14 mouse cellular contexts compared by ENCODE assay signal in genomic region chr5:148272065-148272464, GRCm38 (mm10).
DNase-seq lines count a peak whose midpoint lies in the region; ATAC-seq and TF ChIP-seq lines count a peak whose summit lies in the region.
"Had no signal": no experiment of that assay in that cellular context is flagged by ENCODE, and none has a peak within 500 bp of the region (broad histone marks: within the 10 kb centered on the region; RNA-seq: fewer than 3 reads in every experiment).

No protein-coding gene starts in this region.

- TF ChIP-seq CTCF in heart, postnatal 0 days (IDR thresholded peaks at IDR 0.05; ENCODE audit: low read depth), result no peak

- no peak overlapping the region for H3ac ChIP-seq in myocyte (ENCODE audit: control insufficient read depth, insufficient read length)

- DNase-seq in embryonic facial prominence, embryonic 11.5 days (ENCODE audit: low spot score), result peak; percentile 26
- no peak for DNase-seq in embryonic facial prominence, embryonic 10.5 days (ENCODE audit: low spot score)
- peak; percentile 98 for DNase-seq in heart, adult 11 months
- peak; percentile 95 for DNase-seq in heart, postnatal 0 days (ENCODE audit: low spot score)
- no peak for DNase-seq in liver
- no peak for DNase-seq in gastrocnemius, postnatal 4 days (ENCODE audit: low spot score in 2 of 2)
- DNase-seq: liver, embryonic 13.5 days; spleen, adult 18-20 months; thymus, postnatal 14 days had no signal

- ATAC-seq in embryonic facial prominence, embryonic 11.5 days (replicated peaks; ENCODE audit: insufficient number of reproducible peaks, low FRiP score, low TSS enrichment, low read depth), result no peak
- peak; percentile 95 for ATAC-seq in heart, postnatal 0 days (ENCODE audit: insufficient read depth, low read depth)
- no peak for ATAC-seq in activated CD4-positive, CD25-positive, alpha-beta regulatory T cell, adult 4 months
- ATAC-seq: hindbrain, embryonic 16.5 days had no signal

- H3K79me2 ChIP-seq in myocyte (ENCODE audit: control insufficient read depth, insufficient read depth), result no peaks in the 10 kb centered on the region

- TF ChIP-seq POLR2A in myocyte (IDR thresholded peaks at IDR 0.05; ENCODE audit: insufficient read length, low read depth), result no peak

- no peaks in the 10 kb centered on the region for H3K27me3 ChIP-seq in embryonic facial prominence, embryonic 11.5 days (ENCODE audit: control insufficient read depth, insufficient read depth, low read length)
- no peaks in the 10 kb centered on the region for H3K27me3 ChIP-seq in embryonic facial prominence, embryonic 10.5 days (replicated peaks; ENCODE audit: low read depth, poor library complexity, severe bottlenecking)
- no peaks in the 10 kb centered on the region for H3K27me3 ChIP-seq in heart, postnatal 0 days (ENCODE audit: control insufficient read depth, insufficient read depth, low read length)
- H3K27me3 ChIP-seq in myocyte (ENCODE audit: control insufficient read depth, insufficient read depth, insufficient read length), result no peaks in the 10 kb centered on the region
- H3K27me3 ChIP-seq: forebrain, embryonic 12.5 days; liver, embryonic 13.5 days had no signal

- no peak overlapping the region for H3K4me3 ChIP-seq in embryonic facial prominence, embryonic 11.5 days (ENCODE audit: low read depth, low read length)
- H3K4me3 ChIP-seq in embryonic facial prominence, embryonic 10.5 days, result no peak overlapping the region
- no peak overlapping the region for H3K4me3 ChIP-seq in heart, postnatal 0 days (ENCODE audit: low read depth, low read length)
- no peak overlapping the region for H3K4me3 ChIP-seq in myocyte
- H3K4me3 ChIP-seq: forebrain, embryonic 12.5 days; liver, embryonic 13.5 days had no signal

- H3K9me3 ChIP-seq in embryonic facial prominence, embryonic 11.5 days (replicated peaks; ENCODE audit: control insufficient read depth, low read length), result no peaks in the 10 kb centered on the region
- H3K9me3 ChIP-seq in embryonic facial prominence, embryonic 10.5 days, result no peaks in the 10 kb centered on the region
- H3K9me3 ChIP-seq in heart, postnatal 0 days (replicated peaks; ENCODE audit: control insufficient read depth, low read length), result no peaks in the 10 kb centered on the region
- H3K9me3 ChIP-seq: forebrain, embryonic 12.5 days; liver, embryonic 13.5 days had no signal

- H3K27ac ChIP-seq in embryonic facial prominence, embryonic 11.5 days (replicated peaks; ENCODE audit: low read depth, low read length), result no peak overlapping the region
- H3K27ac ChIP-seq in embryonic facial prominence, embryonic 10.5 days (replicated peaks), result no peak overlapping the region
- peak overlapping the region; percentile 98 for H3K27ac ChIP-seq in heart, postnatal 0 days (ENCODE audit: low read depth)
- H3K27ac ChIP-seq: forebrain, embryonic 12.5 days; liver, embryonic 13.5 days had no signal

- no peaks in the 10 kb centered on the region for H3K36me3 ChIP-seq in embryonic facial prominence, embryonic 11.5 days (replicated peaks; ENCODE audit: control insufficient read depth, insufficient read depth, low read depth, low read length)
- no peaks in the 10 kb centered on the region for H3K36me3 ChIP-seq in embryonic facial prominence, embryonic 10.5 days (replicated peaks)
- peaks cover 7% of the 10 kb centered on the region; the same call in 1 of the 2 replicates for H3K36me3 ChIP-seq in heart, postnatal 0 days (replicated peaks; ENCODE audit: control insufficient read depth, insufficient read depth, low read length)
- H3K36me3 ChIP-seq in myocyte (ENCODE audit: control insufficient read depth, insufficient read depth), result no peaks in the 10 kb centered on the region
- H3K36me3 ChIP-seq: forebrain, embryonic 12.5 days; G1E; liver, embryonic 13.5 days had no signal

- H3K4me1 ChIP-seq in embryonic facial prominence, embryonic 11.5 days (ENCODE audit: control insufficient read depth, insufficient read depth, low read length), result no peaks in the 10 kb centered on the region; the same call in 1 of the 2 replicates
- no peaks in the 10 kb centered on the region for H3K4me1 ChIP-seq in embryonic facial prominence, embryonic 10.5 days
- peaks cover 28% of the 10 kb centered on the region for H3K4me1 ChIP-seq in heart, postnatal 0 days (ENCODE audit: control insufficient read depth, insufficient read depth)
- H3K4me1 ChIP-seq: forebrain, embryonic 12.5 days; liver, embryonic 13.5 days had no signal

- H3K9ac ChIP-seq in embryonic facial prominence, embryonic 11.5 days (replicated peaks; ENCODE audit: low read length), result no peak overlapping the region
- no peak overlapping the region for H3K9ac ChIP-seq in heart, postnatal 0 days (replicated peaks; ENCODE audit: low read depth, low read length)
- H3K9ac ChIP-seq: forebrain, embryonic 12.5 days; liver, embryonic 13.5 days had no signal

- TF ChIP-seq EP300 in heart, postnatal 0 days (IDR thresholded peaks at IDR 0.05; ENCODE audit: low read depth), result peak; percentile 100

- H3K4me2 ChIP-seq in embryonic facial prominence, embryonic 11.5 days (ENCODE audit: low read depth, low read length), result no peak overlapping the region
- peak overlapping the region; percentile 15; the same call in 1 of the 2 replicates for H3K4me2 ChIP-seq in heart, postnatal 0 days (ENCODE audit: low read depth, low read length)
- peak overlapping the region; percentile 32 for H3K4me2 ChIP-seq in myocyte (ENCODE audit: low read depth)
- H3K4me2 ChIP-seq: forebrain, embryonic 12.5 days; liver, embryonic 13.5 days had no signal

- WGBS in embryonic facial prominence, embryonic 11.5 days, result 72% methylated on average over 6 of the region's 6 CpGs
- 87% methylated on average over 6 of the region's 6 CpGs for WGBS in embryonic facial prominence, embryonic 10.5 days
- WGBS in heart, postnatal 0 days, result 19% methylated on average over 6 of the region's 6 CpGs

TF ChIP-seq in myocyte, 11 proteins besides CTCF, POLR2A, EP300 and RAD21:
- peak in 1 of 3 experiments; percentile 3 for TF ChIP-seq MYOG (IDR thresholded peaks at IDR 0.05; ENCODE audit: control insufficient read depth in 1 of 3, insufficient read depth in 1 of 3, insufficient read length in 2 of 3, low read depth in 2 of 3)
- no peak for TF ChIP-seq MAX (IDR thresholded peaks at IDR 0.05; ENCODE audit: low read depth)

Comparison
In these comparisons a context has a peak if more than half of its experiments do, and no peak if none do; other contexts are left out.
1. DNase-seq: peak in embryonic facial prominence, embryonic 11.5 days (single experiment), heart, adult 11 months (single experiment) and heart, postnatal 0 days (single experiment); none in embryonic facial prominence, embryonic 10.5 days (single experiment), liver (single experiment) and gastrocnemius, postnatal 4 days (0 of 2).